Mouse (Mus musculus): Measurements from ENCODE around the gene Cryaa. TPM values are rescaled to one million over a fixed set of nuclear protein-coding genes. Genes with fewer than 3 reads are reported as not detected.

The Cryaa gene
- total and polyA plus RNA-seq, 2 experiments = not detected

- no peak for TF ChIP-seq POLR2A (IDR thresholded peaks at IDR 0.05; ENCODE audit: extremely low read depth, insufficient read depth, low read length)
- TF ChIP-seq CTCF (IDR thresholded peaks at IDR 0.05; ENCODE audit: low read depth, low read length) = no peak
- peaks cover 8% of the 10 kb centered on the region for H3K4me1 ChIP-seq (ENCODE audit: control insufficient read depth, insufficient read depth, low read length)
- H3K27me3 ChIP-seq (ENCODE audit: control insufficient read depth, insufficient read depth, low read length) = no peaks in the 10 kb centered on the region
- H3K4me3 ChIP-seq (ENCODE audit: insufficient read depth, low read depth, low read length) = no peak overlapping the region
- no peak overlapping the region for H3K27ac ChIP-seq (replicated peaks; ENCODE audit: insufficient read depth, low read depth, low read length)
- H3K9ac ChIP-seq (ENCODE audit: low read depth, low read length) = no peak overlapping the region
- no peaks in the 10 kb centered on the region for H3K79me2 ChIP-seq (ENCODE audit: control insufficient read depth, insufficient read depth, low read length)
- DNase-seq (ENCODE audit: extremely low read depth, low read depth, low spot score) = no peak
- 80% methylated on average over 4 of the region's 4 CpGs for WGBS
- peaks cover 10% of the 10 kb centered on the region; the same call in 1 of the 2 replicates for H3K36me3 ChIP-seq (ENCODE audit: control insufficient read depth, insufficient read depth, low read length)
Observed at GRCm38 (mm10) chr17:31642913-31643312, 34.7 kb upstream of the Cryaa start.

GRCm38 (mm10) chr17:31646199-31647002, 31.2 kb upstream of the Cryaa start:
- no peak for TF ChIP-seq POLR2A (IDR thresholded peaks at IDR 0.05; ENCODE audit: extremely low read depth, insufficient read depth, low read length)
- no peak for TF ChIP-seq CTCF (IDR thresholded peaks at IDR 0.05; ENCODE audit: low read depth, low read length)
- no peaks in the 10 kb centered on the region for H3K4me1 ChIP-seq (ENCODE audit: control insufficient read depth, insufficient read depth, low read length)
- WGBS = 98% methylated on average over 5 of the region's 5 CpGs
- H3K27me3 ChIP-seq (ENCODE audit: control insufficient read depth, insufficient read depth, low read length) = no peaks in the 10 kb centered on the region
- no peak for DNase-seq (ENCODE audit: extremely low read depth, low read depth, low spot score)
- H3K9ac ChIP-seq (ENCODE audit: low read depth, low read length) = no peak overlapping the region
- H3K79me2 ChIP-seq (ENCODE audit: control insufficient read depth, insufficient read depth, low read length) = no peaks in the 10 kb centered on the region
- H3K4me3 ChIP-seq (ENCODE audit: insufficient read depth, low read depth, low read length) = no peak overlapping the region
- H3K36me3 ChIP-seq (ENCODE audit: control insufficient read depth, insufficient read depth, low read length) = peaks cover 42% of the 10 kb centered on the region
- no peak overlapping the region for H3K27ac ChIP-seq (replicated peaks; ENCODE audit: insufficient read depth, low read depth, low read length)

DNA sequence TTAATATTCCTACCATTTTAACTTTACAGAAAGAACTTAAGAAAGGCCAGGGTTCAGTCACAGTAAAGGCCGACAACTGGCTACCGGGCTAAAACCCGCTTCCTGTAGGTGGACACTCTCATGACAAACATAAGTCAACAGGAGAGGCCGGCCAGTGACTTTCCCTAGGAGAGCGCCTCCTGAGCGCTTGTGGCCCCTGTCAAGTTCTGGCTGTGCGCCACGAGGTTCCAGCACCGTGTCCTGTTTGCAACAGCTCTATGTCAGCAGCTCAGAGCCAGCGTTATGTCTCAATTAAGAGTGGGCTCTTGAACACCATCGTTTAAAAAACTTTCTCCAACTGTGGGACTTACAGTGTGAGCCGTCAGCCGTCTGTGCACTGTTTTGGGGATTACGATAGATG, 25.5 kb upstream of the Cryaa start:
- Histone ChIP-seq H3K79me2 (ENCODE audit: control insufficient read depth, insufficient read depth, low read length) (peaks cover 15% of the 10 kb centered on the region), H3K4me1 (ENCODE audit: control insufficient read depth, insufficient read depth, low read length) (peaks cover 13% of the 10 kb centered on the region), H3K4me3 (ENCODE audit: insufficient read depth, low read depth, low read length) (no peak overlapping the region), H3K36me3 (ENCODE audit: control insufficient read depth, insufficient read depth, low read length) (peaks cover 72% of the 10 kb centered on the region), H3K27me3 (ENCODE audit: control insufficient read depth, insufficient read depth, low read length) (no peaks in the 10 kb centered on the region), H3K9ac (ENCODE audit: low read depth, low read length) (no peak overlapping the region), H3K27ac (replicated peaks; ENCODE audit: insufficient read depth, low read depth, low read length) (no peak overlapping the region)
- 54% methylated on average over 14 of the region's 14 CpGs for WGBS
- DNase-seq (ENCODE audit: extremely low read depth, low read depth, low spot score) = no peak
- TF ChIP-seq CTCF (IDR thresholded peaks at IDR 0.05; ENCODE audit: low read depth, low read length) = no peak
- TF ChIP-seq POLR2A (IDR thresholded peaks at IDR 0.05; ENCODE audit: extremely low read depth, insufficient read depth, low read length) = no peak

DNA sequence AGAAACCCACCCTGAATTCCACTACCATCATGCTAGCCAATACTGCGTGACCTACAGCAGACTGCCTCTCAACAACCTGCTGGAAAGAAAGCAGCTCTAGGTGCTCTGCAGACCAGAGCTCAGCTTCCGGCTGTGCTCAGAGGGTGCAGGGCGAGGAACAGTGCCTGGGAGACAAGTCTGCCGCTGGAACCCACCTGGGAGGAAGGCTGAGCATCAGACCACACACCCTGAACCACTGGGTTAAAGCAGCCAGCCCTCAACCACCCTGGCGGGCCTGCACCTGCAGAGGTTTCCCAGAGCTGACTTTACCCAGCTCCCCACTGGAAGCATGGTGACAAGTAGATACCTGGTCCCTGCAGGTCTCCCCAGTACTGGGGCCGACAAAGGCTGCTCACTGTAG, 24.3 kb upstream of the Cryaa start:
- DNase-seq (ENCODE audit: extremely low read depth, low read depth, low spot score) = no peak
- Histone ChIP-seq H3K27ac (replicated peaks; ENCODE audit: insufficient read depth, low read depth, low read length) (no peak overlapping the region), H3K4me1 (ENCODE audit: control insufficient read depth, insufficient read depth, low read length) (peaks cover 13% of the 10 kb centered on the region), H3K9ac (ENCODE audit: low read depth, low read length) (no peak overlapping the region), H3K27me3 (ENCODE audit: control insufficient read depth, insufficient read depth, low read length) (no peaks in the 10 kb centered on the region), H3K4me3 (ENCODE audit: insufficient read depth, low read depth, low read length) (no peak overlapping the region), H3K79me2 (ENCODE audit: control insufficient read depth, insufficient read depth, low read length) (peaks cover 24% of the 10 kb centered on the region), H3K36me3 (ENCODE audit: control insufficient read depth, insufficient read depth, low read length) (peaks cover 62% of the 10 kb centered on the region)
- WGBS = 91% methylated on average over 6 of the region's 6 CpGs
- TF ChIP-seq CTCF (IDR thresholded peaks at IDR 0.05; ENCODE audit: low read depth, low read length) (no peak), POLR2A (IDR thresholded peaks at IDR 0.05; ENCODE audit: extremely low read depth, insufficient read depth, low read length) (no peak)

GRCm38 (mm10) chr17:31655366-31655765, 22.2 kb upstream of the Cryaa start:
- TF ChIP-seq CTCF (IDR thresholded peaks at IDR 0.05; ENCODE audit: low read depth, low read length) (no peak), POLR2A (IDR thresholded peaks at IDR 0.05; ENCODE audit: extremely low read depth, insufficient read depth, low read length) (no peak)
- Histone ChIP-seq H3K36me3 (ENCODE audit: control insufficient read depth, insufficient read depth, low read length) (peaks cover 43% of the 10 kb centered on the region), H3K27ac (replicated peaks; ENCODE audit: insufficient read depth, low read depth, low read length) (peak overlapping the region; percentile 94), H3K4me1 (ENCODE audit: control insufficient read depth, insufficient read depth, low read length) (peaks cover 15% of the 10 kb centered on the region), H3K9ac (ENCODE audit: low read depth, low read length) (peak overlapping the region; percentile 5), H3K27me3 (ENCODE audit: control insufficient read depth, insufficient read depth, low read length) (no peaks in the 10 kb centered on the region), H3K79me2 (ENCODE audit: control insufficient read depth, insufficient read depth, low read length) (peaks cover 26% of the 10 kb centered on the region), H3K4me3 (ENCODE audit: insufficient read depth, low read depth, low read length) (no peak overlapping the region)
- 21% methylated on average over 4 of the region's 4 CpGs for WGBS
- DNase-seq (ENCODE audit: extremely low read depth, low read depth, low spot score) = peak; percentile 91

- H3K4me1 ChIP-seq (ENCODE audit: control insufficient read depth, insufficient read depth, low read length) = peaks cover 15% of the 10 kb centered on the region
- H3K9ac ChIP-seq (ENCODE audit: low read depth, low read length) = peak overlapping the region; percentile 50; the same call in 1 of the 2 replicates
- DNase-seq (ENCODE audit: extremely low read depth, low read depth, low spot score) = no peak
- TF ChIP-seq CTCF (IDR thresholded peaks at IDR 0.05; ENCODE audit: low read depth, low read length) (no peak), POLR2A (IDR thresholded peaks at IDR 0.05; ENCODE audit: extremely low read depth, insufficient read depth, low read length) (no peak)
- H3K27ac ChIP-seq (replicated peaks; ENCODE audit: insufficient read depth, low read depth, low read length) = peak overlapping the region; percentile 81
- peaks cover 26% of the 10 kb centered on the region for H3K79me2 ChIP-seq (ENCODE audit: control insufficient read depth, insufficient read depth, low read length)
- peaks cover 30% of the 10 kb centered on the region for H3K36me3 ChIP-seq (ENCODE audit: control insufficient read depth, insufficient read depth, low read length)
- WGBS = 69% methylated on average over 5 of the region's 5 CpGs
- no peaks in the 10 kb centered on the region for H3K27me3 ChIP-seq (ENCODE audit: control insufficient read depth, insufficient read depth, low read length)
- H3K4me3 ChIP-seq (ENCODE audit: insufficient read depth, low read depth, low read length) = no peak overlapping the region
Observed at GRCm38 (mm10) chr17:31656682-31657081, 20.9 kb upstream of the Cryaa start.
